Mouse (Mus musculus) urinary bladder, postnatal 36 days (tissue): ENCODE measurements at regions not wholly inside any gene's neighbourhood (a gene's known extent, or its start where the extent isn't known, plus 50 kb on each side); places are given as distances from the start of the nearest gene placed in this dataset.

Source experiments
- DNase-seq, 2 experiments: peaks; one replicate each; pipeline ENCODE4 v3.0.0; 2022; ENCODE audit warnings: low spot score in 2 of 2, mixed read lengths in 1 of 2

- DNase-seq, result no peak
Measured at GRCm38 (mm10) chr3:52543006-52543405, 274.9 kb downstream of the Foxo1 start.

DNA sequence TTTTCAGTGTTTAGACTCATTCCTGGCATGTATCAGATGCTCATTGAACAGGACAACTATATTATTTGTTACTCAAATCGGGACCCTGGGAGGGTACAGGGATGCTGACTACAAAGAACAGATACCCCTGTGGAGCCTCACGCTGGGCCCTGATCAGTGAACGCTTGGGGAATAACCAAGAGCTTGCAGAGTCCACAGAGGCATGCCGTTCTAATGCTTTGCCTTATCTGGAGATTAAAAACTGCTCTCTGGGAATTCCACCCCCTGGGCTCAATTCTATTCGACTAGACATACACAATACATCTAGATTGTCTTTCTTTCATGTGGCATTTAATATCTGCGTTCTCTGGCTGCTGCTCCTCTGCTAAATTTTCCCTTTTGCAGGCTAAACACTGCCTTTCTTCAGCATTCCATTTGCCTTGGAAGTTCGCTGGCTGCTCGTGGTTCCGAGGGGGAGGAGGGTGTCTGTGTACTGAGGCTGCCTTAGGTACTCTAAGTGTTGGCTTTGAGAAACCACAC, 272.8 kb downstream of the Foxo1 start:
- no peak for DNase-seq

DNA sequence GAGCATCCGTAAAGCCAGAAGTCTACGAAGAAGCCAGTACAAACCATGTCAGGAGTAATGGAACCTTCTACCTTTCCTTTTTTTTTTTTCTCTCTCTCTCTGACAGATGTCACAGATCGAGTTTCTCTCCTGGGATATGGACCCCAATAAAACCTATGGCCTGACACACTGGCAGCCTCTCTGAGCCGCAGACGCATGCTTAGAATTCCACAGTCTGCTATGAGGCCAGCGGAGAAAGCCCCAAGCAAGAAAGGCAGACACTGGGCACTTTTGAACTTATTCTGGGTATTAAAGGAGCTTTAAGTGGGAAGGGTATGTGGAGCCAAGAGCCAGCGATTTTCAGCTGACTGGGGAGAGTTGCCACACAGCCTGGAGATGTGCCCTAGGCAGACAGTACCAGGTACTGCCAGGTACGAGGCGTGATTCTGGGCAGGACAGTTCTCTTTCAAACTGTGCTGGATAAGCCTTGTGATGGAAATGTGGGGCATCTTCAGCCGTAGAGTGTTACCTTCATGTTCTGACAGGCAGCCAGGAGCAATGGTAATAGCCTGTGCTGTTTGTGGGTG, 271.8 kb downstream of the Foxo1 start:
- DNase-seq, result no peak

- no peak for DNase-seq
Measured at GRCm38 (mm10) chr3:52538306-52538705, 270.2 kb downstream of the Foxo1 start.

GRCm38 (mm10) chr3:52537362-52537911, 269.3 kb downstream of the Foxo1 start:
- DNase-seq, result no peak

- no peak for DNase-seq
Measured at GRCm38 (mm10) chr3:52535411-52536021, 267.4 kb downstream of the Foxo1 start.

DNA sequence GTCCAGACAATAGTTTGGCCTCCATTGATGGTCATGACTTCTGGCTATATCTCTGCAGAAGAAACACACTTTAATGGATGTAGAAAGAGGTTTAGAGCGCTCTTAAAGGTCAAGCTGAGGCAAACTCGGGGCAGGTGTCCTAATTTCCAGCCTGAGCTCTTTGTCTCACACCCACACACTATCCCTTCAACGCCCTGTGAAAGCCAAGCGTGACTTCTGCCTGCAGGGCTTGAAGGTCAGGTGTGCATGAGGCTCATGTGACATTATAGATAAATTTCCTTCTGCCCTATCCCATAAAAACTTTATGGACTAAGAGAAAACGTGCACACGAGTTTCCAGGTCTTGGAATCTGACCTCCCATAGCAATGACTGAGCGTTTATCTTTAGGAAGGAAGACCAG, 266.0 kb downstream of the Foxo1 start:
- no peak for DNase-seq

- DNase-seq, result no peak
Measured at GRCm38 (mm10) chr3:52531686-52532351, 263.7 kb downstream of the Foxo1 start.

GRCm38 (mm10) chr3:52530406-52530970, 262.4 kb downstream of the Foxo1 start:
- no peak for DNase-seq

DNA sequence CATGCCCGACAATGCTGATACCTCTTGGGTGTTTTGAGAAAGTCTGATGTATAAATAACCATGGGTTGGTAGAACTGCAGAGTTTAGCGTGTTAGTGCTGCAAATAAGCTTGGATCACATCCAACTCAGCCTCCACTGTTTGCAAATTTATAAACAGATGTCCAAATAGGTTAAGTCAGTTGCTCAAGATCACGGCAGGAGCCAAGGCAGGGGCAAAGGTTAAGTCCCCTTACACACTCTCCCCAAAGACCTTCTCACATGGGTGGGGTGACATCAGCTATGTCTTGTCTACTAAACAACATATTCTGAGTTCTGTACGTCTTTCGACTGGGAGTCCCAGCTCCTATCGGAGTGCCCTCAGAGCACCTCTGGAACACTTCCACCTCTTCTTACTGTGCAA, 261.0 kb downstream of the Foxo1 start:
- peak in 1 of 2 experiments; percentile 74 for DNase-seq

DNA sequence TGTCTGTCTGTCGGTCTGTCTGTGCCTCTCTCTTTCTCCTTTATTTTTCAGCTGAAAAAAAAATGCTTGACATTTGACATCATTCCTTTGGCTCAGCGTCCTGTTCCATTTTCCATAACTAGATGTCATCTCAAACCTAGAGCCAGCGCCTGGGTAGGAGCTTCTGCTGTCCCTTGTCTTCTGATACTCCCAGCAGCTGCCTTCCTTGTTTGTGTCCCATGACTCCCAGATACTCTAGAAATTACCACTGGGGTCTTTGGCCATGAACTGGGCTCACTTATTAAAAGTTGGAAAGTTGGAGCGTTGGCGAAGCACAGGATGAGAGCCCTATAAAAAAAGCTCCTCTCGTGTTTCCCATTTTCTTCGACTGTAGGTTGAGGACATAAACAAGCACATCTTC, 260.4 kb downstream of the Foxo1 start:
- DNase-seq, result no peak

DNA sequence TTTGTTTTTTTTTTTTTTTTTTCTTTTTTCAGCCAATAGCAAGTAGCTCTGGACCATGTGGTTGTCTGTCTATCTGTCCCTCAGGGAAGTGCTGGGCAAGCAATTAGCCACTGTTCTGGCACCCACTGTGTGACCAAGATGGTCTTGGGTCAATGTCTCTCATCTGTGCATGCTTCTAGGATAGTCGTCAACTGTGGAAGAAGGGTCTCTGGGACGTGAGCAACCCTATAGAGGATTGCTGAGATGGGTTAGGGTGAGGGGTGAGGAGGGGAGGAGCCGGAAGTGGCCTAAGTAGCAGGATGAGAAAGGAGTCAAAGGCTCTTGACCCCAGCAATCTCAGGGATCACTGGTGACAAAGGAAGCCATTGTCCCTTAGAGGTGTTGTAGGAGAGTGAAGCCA, 259.6 kb downstream of the Foxo1 start:
- DNase-seq, result no peak

DNA sequence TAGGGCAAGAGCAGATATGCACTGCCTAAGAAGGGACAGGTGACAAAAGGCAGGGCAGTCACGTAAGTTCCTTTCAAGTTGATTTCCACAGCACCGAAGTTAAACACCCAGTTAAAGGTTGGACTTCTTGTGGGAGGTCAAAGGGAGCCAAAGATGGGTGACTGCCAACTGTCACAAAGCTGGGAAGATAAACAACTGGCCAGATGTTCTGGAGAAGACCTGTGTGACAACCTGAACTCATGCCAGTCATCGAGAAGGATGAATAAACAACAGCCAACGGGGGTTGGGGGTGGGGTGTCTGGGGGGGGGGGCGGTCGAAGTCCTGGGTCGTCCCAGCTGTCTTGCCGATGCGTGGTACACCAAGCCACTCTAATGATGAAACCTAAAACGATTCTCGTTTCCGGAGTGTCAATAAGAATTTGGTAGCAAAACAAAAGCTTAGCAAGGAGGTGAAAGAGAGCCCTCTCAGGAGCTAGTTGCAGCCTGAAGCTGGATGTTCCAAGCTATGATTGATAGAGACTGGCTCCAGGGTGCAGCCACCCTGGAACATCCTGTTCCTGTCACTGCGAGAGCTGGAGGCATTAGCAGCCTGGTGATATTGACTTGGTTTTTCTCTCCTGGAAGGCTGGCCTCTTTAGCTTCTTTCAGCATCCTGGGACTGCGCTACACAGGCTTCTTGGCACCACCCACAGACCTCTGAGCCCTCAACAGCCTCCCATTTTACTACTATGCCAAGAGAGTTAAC, 259.0 kb downstream of the Foxo1 start:
- DNase-seq, result peak in 1 of 2 experiments; percentile 25

DNA sequence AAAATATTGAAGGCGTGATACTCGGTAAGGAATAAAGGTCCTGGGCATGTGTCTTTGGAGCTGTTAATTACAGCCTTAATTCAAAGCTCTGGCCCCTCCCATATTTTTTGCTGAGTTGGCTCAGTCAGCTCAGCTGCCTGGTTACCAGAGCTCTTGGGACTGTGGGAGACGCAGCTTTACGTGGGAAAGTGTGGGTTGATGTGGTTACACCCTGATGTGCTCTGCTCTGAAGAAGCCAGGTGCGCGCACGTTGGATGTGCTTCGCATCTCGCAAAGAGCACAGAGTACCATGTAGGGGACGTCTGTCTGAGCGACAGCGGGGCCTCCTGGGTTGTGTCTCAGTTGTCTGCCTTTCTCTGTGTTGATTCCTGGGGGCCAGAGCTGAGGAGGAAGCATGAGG, 254.8 kb downstream of the Foxo1 start:
- no peak for DNase-seq

- DNase-seq, result no peak
Measured at GRCm38 (mm10) chr3:52520609-52520947, 252.4 kb downstream of the Foxo1 start.

DNA sequence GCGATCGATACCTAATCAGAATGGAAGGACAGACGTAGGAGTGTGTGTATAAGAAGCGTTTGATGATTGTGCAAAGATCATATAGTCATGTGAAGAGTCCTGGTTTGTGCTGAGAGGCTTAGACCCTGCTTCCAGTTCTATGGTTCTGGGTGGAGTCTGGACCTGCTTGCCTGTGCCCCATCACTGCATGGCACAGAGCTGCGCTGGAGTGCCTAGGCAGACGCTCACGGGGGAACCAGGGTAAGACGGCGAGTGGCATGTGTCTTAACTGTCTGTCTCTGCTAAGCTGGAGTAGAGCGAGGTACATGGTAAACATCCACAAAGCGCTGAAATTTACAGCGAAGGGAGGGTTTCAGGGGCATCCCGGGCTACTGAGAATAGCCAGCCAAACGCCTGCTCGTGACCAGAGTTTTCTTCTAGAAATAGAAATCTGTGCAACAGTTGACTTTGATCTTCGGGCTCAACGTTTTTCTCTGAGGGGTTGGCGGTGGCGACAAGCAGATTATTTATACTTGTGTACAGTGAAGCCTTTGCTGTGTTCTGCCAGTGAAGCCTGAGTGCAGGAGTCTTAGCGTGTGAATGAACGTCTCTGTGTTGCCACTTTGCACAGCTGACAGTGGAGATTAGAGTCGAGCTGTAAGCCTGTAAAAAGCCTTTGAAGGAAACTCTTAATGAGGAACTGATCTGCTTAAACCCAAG, 251.9 kb downstream of the Foxo1 start:
- DNase-seq, result no peak

GRCm38 (mm10) chr3:52517808-52518207, 249.7 kb downstream of the Foxo1 start:
- no peak for DNase-seq

GRCm38 (mm10) chr3:52516691-52517090, 248.6 kb downstream of the Foxo1 start:
- no peak for DNase-seq

- no peak for DNase-seq
Measured at GRCm38 (mm10) chr3:52512761-52513160, 244.6 kb downstream of the Foxo1 start.

GRCm38 (mm10) chr3:52511549-52511948, 243.4 kb downstream of the Foxo1 start:
- no peak for DNase-seq

DNA sequence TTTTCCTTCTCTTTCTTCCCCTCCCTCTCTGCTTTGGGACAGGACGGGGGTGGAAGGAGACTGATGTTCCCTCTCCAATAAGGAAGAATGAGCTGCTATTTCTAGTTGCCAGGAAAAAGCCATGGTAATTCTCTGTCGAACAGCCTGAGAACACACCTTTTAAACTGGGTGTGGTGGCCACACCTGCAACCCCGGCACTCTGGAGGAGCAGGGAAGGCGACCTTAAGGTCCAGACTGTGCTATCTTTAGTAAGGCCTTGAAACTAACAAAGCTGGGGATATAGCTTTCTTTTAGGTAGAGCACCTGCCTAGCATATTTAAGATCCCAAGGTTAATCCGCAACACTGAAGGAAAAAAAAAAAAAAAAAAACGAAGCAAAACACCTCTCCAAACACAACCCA, 242.7 kb downstream of the Foxo1 start:
- DNase-seq, result no peak
